Mouse (Mus musculus) C2C12 (cell line): ENCODE data around the gene Atf4. TPM values are rescaled to one million over a fixed set of nuclear protein-coding genes. Genes with fewer than 3 reads are reported as not detected.

Experiments
- H3K27me3 ChIP-seq: one replicate; pipeline ENCODE4 v1.6.1; 2011; ENCODE audit not compliant: control insufficient read depth, insufficient read depth, insufficient read length
- H3K36me3 ChIP-seq: one replicate; pipeline ENCODE4 v1.6.1; 2011; ENCODE audit not compliant: control insufficient read depth, insufficient read depth
- H3K4me3 ChIP-seq: one replicate; pipeline ENCODE4 v1.5.1; 2011; ENCODE audit warnings: mild to moderate bottlenecking, control low read depth; ENCODE audit not compliant: poor library complexity, insufficient read depth, severe bottlenecking
- H3K79me2 ChIP-seq: one replicate; pipeline ENCODE4 v1.6.1; 2011; ENCODE audit not compliant: control insufficient read depth, insufficient read depth
- H3K79me3 ChIP-seq: one replicate; pipeline ENCODE4 v1.6.1; 2011; ENCODE audit warnings: low read depth, control low read depth
- H3ac ChIP-seq: one replicate; pipeline ENCODE3; 2011; ENCODE audit warnings: low read depth; ENCODE audit not compliant: control insufficient read depth, insufficient read length
- CEBPB ChIP-seq: IDR thresholded peaks from one replicate; pipeline ENCODE4 v1.6.1; 2011; ENCODE audit warnings: low read depth, mild to moderate bottlenecking, control low read depth, moderate library complexity
- CTCF ChIP-seq: IDR thresholded peaks from one replicate; pipeline ENCODE4 v1.5.1; 2011; ENCODE audit not compliant: control insufficient read depth, insufficient read depth, insufficient read length
- FOSL1 ChIP-seq: IDR thresholded peaks from one replicate; pipeline ENCODE4 v1.8.0; 2011; ENCODE audit warnings: mild to moderate bottlenecking, low read length; ENCODE audit not compliant: poor library complexity, insufficient read depth, severe bottlenecking
- MAX ChIP-seq: IDR thresholded peaks from one replicate; pipeline ENCODE4 v1.6.1; 2011; ENCODE audit warnings: mild to moderate bottlenecking, control low read depth
- MYOD1 ChIP-seq: IDR thresholded peaks from one replicate; pipeline ENCODE4 v1.6.1; 2011; ENCODE audit warnings: low read depth; ENCODE audit not compliant: control insufficient read depth, insufficient read length
- MYOG ChIP-seq: IDR thresholded peaks from one replicate; pipeline ENCODE4 v1.6.1; 2011; ENCODE audit not compliant: control insufficient read depth, insufficient read length; ENCODE audit errors: extremely low read depth
- USF1 ChIP-seq: IDR thresholded peaks from one replicate; pipeline ENCODE4 v1.6.1; 2011; ENCODE audit warnings: low read depth, mild to moderate bottlenecking, control low read depth, moderate library complexity
- long read RNA-seq, 2 experiments: library from polyadenylated mRNA; unstranded; transcript quantifications; one replicate each; pipeline ENCODE4 v2.0.0; 2019 to 2020
- polyA plus RNA-seq: library from polyadenylated mRNA; unstranded; fragments of >200 nt; fragmentation: generic; extraction: Trizol; gene quantifications from one replicate; pipeline ENCODE4 v1.2.1, GENCODE M21; 2012; ENCODE audit warnings: missing spikeins

The Atf4 gene
- polyA plus RNA-seq = 507 TPM
- long read RNA-seq, experiment 1, transcript Atf4-201 (3 exons, 1,725 nt) = major isoform, 167 of 201 reads
- long read RNA-seq, experiment 1, transcript Atf4-203 (1 exons, 2,019 nt) = minor isoform, 18 of 201 reads
- long read RNA-seq, experiment 1, partial matches to known transcripts = 13 of 201 reads
- long read RNA-seq, experiment 1, other reads (novel, unspliced or antisense) = 2 of 201 reads
- long read RNA-seq, experiment 2, transcript Atf4-201 (3 exons, 1,725 nt) = major isoform, 520 of 550 reads
- long read RNA-seq, experiment 2, partial matches to known transcripts = 20 of 550 reads
- long read RNA-seq, experiment 2, other reads (novel, unspliced or antisense) = 5 of 550 reads

DNA sequence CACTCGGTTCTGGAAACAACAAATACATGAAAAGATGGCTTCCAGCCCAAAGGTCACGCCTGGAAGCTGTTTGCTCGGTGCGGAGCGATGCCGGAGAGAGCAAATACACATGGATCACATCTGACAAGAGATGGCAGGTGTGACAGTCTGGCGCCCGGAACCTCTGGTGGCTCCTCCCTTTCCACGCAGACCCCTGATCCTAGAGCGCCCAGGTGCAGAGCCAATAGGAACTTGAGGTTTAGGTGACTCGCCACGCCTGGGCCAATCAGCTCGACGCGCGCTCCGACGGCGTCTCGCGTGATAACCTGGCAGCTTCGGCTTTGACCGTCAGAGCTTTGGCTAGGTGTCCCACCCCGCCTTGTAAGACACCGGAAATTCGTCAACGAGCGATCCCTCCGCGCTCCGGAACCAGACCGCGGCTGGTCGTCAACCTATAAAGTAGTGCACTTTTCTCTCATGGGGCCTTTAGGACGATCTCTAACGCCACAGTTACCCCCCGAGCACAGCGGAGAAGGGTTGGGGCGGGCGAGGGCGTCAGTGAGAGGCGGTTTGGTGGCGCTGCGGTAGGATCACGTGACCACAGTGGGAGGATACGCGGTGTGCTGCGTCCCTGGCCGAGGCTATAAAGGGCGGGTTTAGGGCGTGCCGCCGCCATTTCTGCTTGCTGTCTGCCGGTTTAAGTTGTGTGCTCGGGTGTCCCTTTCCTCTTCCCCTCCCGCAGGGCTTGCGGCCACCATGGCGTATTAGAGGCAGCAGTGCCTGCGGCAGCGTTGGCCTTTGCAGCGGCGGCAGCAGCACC is at the start of gene Atf4:
Gene Atf4, plus strand, starts transcription at position 338 of the 799 bp plus-strand sequence.
- peak within 1 kb of the TSS; percentile 93 for H3ac ChIP-seq
- peaks cover 19% of the 10 kb centered on the region for H3K79me3 ChIP-seq
- H3K36me3 ChIP-seq = peaks cover 67% of the 10 kb centered on the region
- peaks cover 34% of the 10 kb centered on the region for H3K79me2 ChIP-seq
- H3K27me3 ChIP-seq = no peaks in the 10 kb centered on the region
- H3K4me3 ChIP-seq = peak within 1 kb of the TSS; percentile 100
- TF ChIP-seq USF1 (peak; percentile 96), CTCF (no peak), MAX (peak; percentile 79), CEBPB (no peak), FOSL1 (no peak), MYOD1 (peak; percentile 95)

GRCm38 (mm10) chr15:80206057-80206565 is 48.9 kb upstream of the Atf4 start:
- Histone ChIP-seq H3K79me2 (no peaks in the 10 kb centered on the region), H3ac (no peak overlapping the region), H3K4me3 (no peak overlapping the region), H3K79me3 (no peaks in the 10 kb centered on the region), H3K27me3 (no peaks in the 10 kb centered on the region), H3K36me3 (peaks cover 4% of the 10 kb centered on the region)
- TF ChIP-seq USF1 = no peak
- no peak for TF ChIP-seq MAX
- no peak for TF ChIP-seq FOSL1
- no peak for TF ChIP-seq MYOD1
- TF ChIP-seq CTCF = no peak
- TF ChIP-seq CEBPB = no peak
- no peak for TF ChIP-seq MYOG

GRCm38 (mm10) chr15:80208446-80208845 is 46.5 kb upstream of the Atf4 start:
- no peaks in the 10 kb centered on the region for H3K79me2 ChIP-seq
- H3K27me3 ChIP-seq = no peaks in the 10 kb centered on the region
- H3K79me3 ChIP-seq = no peaks in the 10 kb centered on the region
- no peak for TF ChIP-seq MAX
- no peak for TF ChIP-seq USF1
- no peak for TF ChIP-seq CEBPB
- no peak for TF ChIP-seq MYOG
- no peak for TF ChIP-seq CTCF
- peaks cover 15% of the 10 kb centered on the region for H3K36me3 ChIP-seq
- H3K4me3 ChIP-seq = no peak overlapping the region
- H3ac ChIP-seq = no peak overlapping the region

DNA sequence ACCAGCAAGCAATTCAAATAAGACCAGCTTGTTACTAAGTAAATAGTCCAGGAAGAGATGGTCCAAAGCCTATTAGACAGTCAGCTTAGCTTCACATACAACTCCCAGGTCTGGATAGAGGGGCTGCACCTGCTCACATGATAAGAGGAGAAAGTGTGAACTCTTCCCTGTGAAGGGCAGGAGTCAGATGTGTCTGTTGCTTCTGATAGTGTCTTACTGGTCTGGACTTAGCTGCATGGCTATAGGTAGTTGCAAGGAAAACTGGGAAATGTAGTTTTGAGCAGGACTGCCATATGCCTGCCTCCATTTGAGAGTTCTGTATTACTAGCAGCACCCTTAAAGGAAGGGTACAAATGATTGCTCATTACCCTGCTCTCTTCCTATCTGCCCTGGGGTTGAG is 41.3 kb upstream of the Atf4 start:
- no peak overlapping the region for H3ac ChIP-seq

DNA sequence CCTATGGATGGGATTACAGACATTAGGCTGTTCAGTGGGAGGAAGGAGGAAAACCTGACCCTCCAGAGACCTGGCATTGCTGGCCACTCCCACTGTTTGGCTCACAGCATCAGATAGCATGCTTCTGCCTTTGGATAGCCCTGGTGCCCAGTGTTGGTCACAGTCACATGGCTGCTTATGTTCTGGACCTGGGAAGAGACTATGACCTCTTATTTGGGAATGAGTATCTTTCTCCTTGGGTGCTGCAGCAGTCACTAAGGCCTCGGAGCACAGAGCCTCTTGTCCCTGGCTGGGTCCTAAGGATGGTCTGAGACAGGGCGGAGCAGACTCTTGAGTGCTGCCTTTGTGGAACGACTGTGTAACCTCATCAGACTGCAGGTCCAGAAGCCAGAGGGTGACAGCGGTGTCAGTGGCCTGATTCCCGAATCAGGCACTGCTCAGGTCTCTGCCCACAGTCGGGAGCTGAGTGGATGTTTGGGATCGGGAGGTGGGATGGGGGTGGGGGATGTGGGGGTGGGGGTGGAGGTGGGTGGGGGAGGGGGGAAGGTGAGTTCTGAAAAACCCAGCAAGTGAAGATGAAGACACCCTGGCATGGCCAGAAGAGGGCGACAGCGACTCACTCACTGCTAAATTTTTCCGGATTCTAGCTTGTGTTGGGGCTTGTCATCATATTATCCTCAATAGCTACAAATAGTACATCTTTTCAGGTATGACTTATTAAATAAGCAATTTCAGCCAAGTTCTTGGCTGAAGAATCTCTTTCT is 39.1 kb upstream of the Atf4 start:
- H3K79me2 ChIP-seq = no peaks in the 10 kb centered on the region
- TF ChIP-seq USF1 (no peak), CTCF (peak; percentile 7), CEBPB (no peak), MAX (no peak)
- no peaks in the 10 kb centered on the region for H3K79me3 ChIP-seq
- H3K4me3 ChIP-seq = no peak overlapping the region
- H3K27me3 ChIP-seq = no peaks in the 10 kb centered on the region
- H3ac ChIP-seq = no peak overlapping the region
- H3K36me3 ChIP-seq = peaks cover 13% of the 10 kb centered on the region

More for the DNA sequence above, 41.3 kb upstream of the Atf4 start:
- no peaks in the 10 kb centered on the region for H3K79me3 ChIP-seq
- TF ChIP-seq USF1 = no peak
- no peak for TF ChIP-seq MYOG
- no peak for TF ChIP-seq FOSL1
- no peak for TF ChIP-seq MYOD1
- no peak for TF ChIP-seq CTCF
- no peak for TF ChIP-seq MAX
- TF ChIP-seq CEBPB = no peak
- H3K36me3 ChIP-seq = peaks cover 15% of the 10 kb centered on the region
- H3K27me3 ChIP-seq = no peaks in the 10 kb centered on the region
- no peak overlapping the region for H3K4me3 ChIP-seq
- no peaks in the 10 kb centered on the region for H3K79me2 ChIP-seq
